Mouse (Mus musculus) forebrain, embryonic 14.5 days (tissue): ENCODE measurements around the gene Gm11020. TPM values are rescaled to one million over a fixed set of nuclear protein-coding genes. Genes with fewer than 3 reads are reported as not detected.

Experiments used
- polyA plus RNA-seq: library from polyadenylated mRNA; unstranded; fragments of >200 nt; fragmentation: Nextera tagmentation; extraction: Ambion mirVana; gene quantifications from 2 replicates; pipeline ENCODE4 v1.2.1, GENCODE M21; 2014

The Gm11020 gene
- polyA plus RNA-seq, 1 experiment from 2014 or later, result not detected

Other genes with a start within 250 kb of the Gm11020 start
- gene Cdh5, start 219.9 kb upstream of the Gm11020 start, polyA plus RNA-seq, result 13.6 and 13.7 TPM in 2 replicates
- 1.8 and 2.3 TPM in 2 replicates for gene Bean1, start 151.1 kb upstream of the Gm11020 start, polyA plus RNA-seq
- gene Tk2, start 73.0 kb upstream of the Gm11020 start, polyA plus RNA-seq, result 47.0 and 47.1 TPM in 2 replicates
- gene Cklf, start 70.7 kb upstream of the Gm11020 start, polyA plus RNA-seq, result 22.2 and 26.8 TPM in 2 replicates
- gene Cmtm2a, start 28.4 kb upstream of the Gm11020 start, polyA plus RNA-seq, result not detected in 2 replicates
- not detected in 2 replicates for gene Gm45711, start 11.5 kb upstream of the Gm11020 start, polyA plus RNA-seq
- gene Cmtm1, start 11.4 kb upstream of the Gm11020 start, polyA plus RNA-seq, result not detected in 2 replicates
- gene Cmtm2b, start 663 bp downstream of the Gm11020 start, polyA plus RNA-seq, result not detected in 2 replicates
- 37.5 and 38.8 TPM in 2 replicates for gene Cmtm3, start 17.8 kb downstream of the Gm11020 start, polyA plus RNA-seq
- gene Cmtm4, start 74.2 kb downstream of the Gm11020 start, polyA plus RNA-seq, result 3.5 and 3.7 TPM in 2 replicates
- gene Dync1li2, start 121.5 kb downstream of the Gm11020 start, polyA plus RNA-seq, result 61.1 and 74.0 TPM in 2 replicates
- gene Terb1, start 188.3 kb downstream of the Gm11020 start, polyA plus RNA-seq, result 0.12 and 0.15 TPM in 2 replicates
- gene Nae1, start 213.1 kb downstream of the Gm11020 start, polyA plus RNA-seq, result 130 and 135 TPM in 2 replicates
- gene Car7, start 213.1 kb downstream of the Gm11020 start, polyA plus RNA-seq, result 1.1 and 1.2 TPM in 2 replicates